Mouse (Mus musculus) neural tube, embryonic 13.5 days (tissue): ENCODE results near the gene Olfr796. TPM values are rescaled to one million over a fixed set of nuclear protein-coding genes. Genes with fewer than 3 reads are reported as not detected.

ENCODE experiments used
- ATAC-seq: fragments of 200-750 bp; cut with Nextera tagmentation; 2 replicates; pipeline ENCODE4 v1.8.0; 2017; ENCODE audit warnings: low read depth, mild to moderate bottlenecking, moderate TSS enrichment, moderate library complexity
- H3K27ac ChIP-seq: fragments of 300-500 bp; sonication (generic); replicated peaks from 2 replicates; pipeline ENCODE4 v1.5.1; 2015; ENCODE audit warnings: moderate library complexity, mild to moderate bottlenecking, inconsistent platforms
- H3K27me3 ChIP-seq: fragments of 300-500 bp; sonication (generic); 2 replicates; pipeline ENCODE4 v1.6.1; 2015; ENCODE audit warnings: mild to moderate bottlenecking, inconsistent platforms
- H3K36me3 ChIP-seq: fragments of 300-500 bp; sonication (generic); 2 replicates; pipeline ENCODE4 v1.6.1; 2015; ENCODE audit warnings: mild to moderate bottlenecking, inconsistent platforms
- H3K4me1 ChIP-seq: fragments of 300-500 bp; sonication (generic); replicated peaks from 2 replicates; pipeline ENCODE4 v1.6.1; 2015; ENCODE audit warnings: inconsistent platforms
- H3K4me2 ChIP-seq: fragments of 300-500 bp; sonication (generic); 2 replicates; pipeline ENCODE4 v1.6.1; 2015; ENCODE audit warnings: inconsistent platforms, mild to moderate bottlenecking, moderate library complexity
- H3K4me3 ChIP-seq: fragments of 300-500 bp; sonication (generic); 2 replicates; pipeline ENCODE4 v1.5.1; 2015; ENCODE audit warnings: mild to moderate bottlenecking, inconsistent platforms
- H3K9ac ChIP-seq: fragments of 300-500 bp; sonication (generic); 2 replicates; pipeline ENCODE4 v1.6.1; 2015; ENCODE audit warnings: moderate library complexity, mild to moderate bottlenecking, inconsistent platforms
- H3K9me3 ChIP-seq: fragments of 300-500 bp; sonication (generic); 2 replicates; pipeline ENCODE4 v1.6.1; 2016; ENCODE audit warnings: inconsistent platforms
- WGBS: fragments of 180-500 bp; shearing (Covaris S2); methylation state at CpG from one replicate; pipeline ENCODE4 v1.1.7; 2015; 5-methylcytosine and 5-hydroxymethylcytosine counted together
- microRNA-seq: library from miRNA; unstranded; fragments of <30 nt; microRNA quantifications from one replicate; pipeline ENCODE4, GENCODE M21; 2016
- polyA plus RNA-seq: library from polyadenylated mRNA; unstranded; fragments of >200 nt; fragmentation: Nextera tagmentation; extraction: Ambion mirVana; gene quantifications from 2 replicates; pipeline ENCODE4 v1.2.1, GENCODE M21; 2015

Gene Olfr796
- not detected in 2 replicates for polyA plus RNA-seq

- Histone ChIP-seq H3K27me3 (no peaks in the 10 kb centered on the region), H3K27ac (no peak within 1 kb of the TSS), H3K9me3 (no peaks in the 10 kb centered on the region), H3K4me1 (no peaks in the 10 kb centered on the region), H3K4me2 (no peak within 1 kb of the TSS), H3K9ac (no peak within 1 kb of the TSS), H3K36me3 (no peaks in the 10 kb centered on the region), H3K4me3 (no peak within 1 kb of the TSS)
- 98% methylated on average over 1 of the region's 1 CpGs for WGBS
- no peak for ATAC-seq
These were observed at the start of gene Olfr796 for GRCm38 (mm10) chr10:129612470-129612869. Gene Olfr796, minus strand, starts transcription at chr10:129612570.

- H3K9ac ChIP-seq: no peak within 1 kb of the TSS
- ATAC-seq: no peak
- H3K36me3 ChIP-seq: no peaks in the 10 kb centered on the region
- H3K27me3 ChIP-seq: no peaks in the 10 kb centered on the region
- no peak within 1 kb of the TSS for H3K4me3 ChIP-seq
- H3K9me3 ChIP-seq: no peaks in the 10 kb centered on the region
- no peak within 1 kb of the TSS for H3K27ac ChIP-seq
- H3K4me1 ChIP-seq: no peaks in the 10 kb centered on the region
- H3K4me2 ChIP-seq: no peak within 1 kb of the TSS
These were observed 45.0 kb upstream of the Olfr796 start, which contains the start of gene Olfr800 for GRCm38 (mm10) chr10:129657394-129657793. Gene Olfr800, plus strand, starts transcription at chr10:129657694.

GRCm38 (mm10) chr10:129651763-129652162, 39.4 kb upstream of the Olfr796 start:
- no peak overlapping the region for H3K4me2 ChIP-seq
- no peak overlapping the region for H3K9ac ChIP-seq
- no peaks in the 10 kb centered on the region for H3K9me3 ChIP-seq
- H3K4me3 ChIP-seq: no peak overlapping the region
- WGBS: 86% methylated on average over 1 of the region's 1 CpGs
- H3K27ac ChIP-seq: no peak overlapping the region
- no peaks in the 10 kb centered on the region for H3K27me3 ChIP-seq
- H3K36me3 ChIP-seq: no peaks in the 10 kb centered on the region
- H3K4me1 ChIP-seq: no peaks in the 10 kb centered on the region
- ATAC-seq: no peak

GRCm38 (mm10) chr10:129637184-129637583, 24.8 kb upstream of the Olfr796 start, which contains the start of gene Olfr799:
Gene Olfr799, plus strand, starts transcription at chr10:129637484.
- Histone ChIP-seq H3K4me1 (no peaks in the 10 kb centered on the region), H3K9ac (no peak within 1 kb of the TSS), H3K4me3 (no peak within 1 kb of the TSS), H3K9me3 (no peaks in the 10 kb centered on the region), H3K36me3 (no peaks in the 10 kb centered on the region), H3K27me3 (no peaks in the 10 kb centered on the region), H3K27ac (no peak within 1 kb of the TSS), H3K4me2 (no peak within 1 kb of the TSS)
- no peak for ATAC-seq
- WGBS: 36% methylated on average over 1 of the region's 1 CpGs

- Histone ChIP-seq H3K4me2 (no peak within 1 kb of the TSS), H3K9ac (no peak within 1 kb of the TSS), H3K4me1 (no peaks in the 10 kb centered on the region), H3K9me3 (no peaks in the 10 kb centered on the region), H3K36me3 (no peaks in the 10 kb centered on the region), H3K4me3 (no peak within 1 kb of the TSS), H3K27me3 (no peaks in the 10 kb centered on the region), H3K27ac (no peak within 1 kb of the TSS)
- 84% methylated on average over 1 of the region's 1 CpGs for WGBS
- no peak for ATAC-seq
These were observed 15.5 kb upstream of the Olfr796 start, which contains the start of gene Olfr798 for GRCm38 (mm10) chr10:129627834-129628233. Gene Olfr798, minus strand, starts transcription at chr10:129627934.

GRCm38 (mm10) chr10:129623251-129623650, 10.9 kb upstream of the Olfr796 start:
- no peak overlapping the region for H3K9ac ChIP-seq
- H3K4me3 ChIP-seq: no peak overlapping the region
- no peaks in the 10 kb centered on the region for H3K9me3 ChIP-seq
- H3K27me3 ChIP-seq: no peaks in the 10 kb centered on the region
- H3K36me3 ChIP-seq: no peaks in the 10 kb centered on the region
- no peaks in the 10 kb centered on the region for H3K4me1 ChIP-seq
- no peak overlapping the region for H3K4me2 ChIP-seq
- ATAC-seq: no peak
- H3K27ac ChIP-seq: no peak overlapping the region

- H3K27ac ChIP-seq: no peak overlapping the region
- no peak for ATAC-seq
- no peak overlapping the region for H3K4me2 ChIP-seq
- H3K4me1 ChIP-seq: no peaks in the 10 kb centered on the region
- no peak overlapping the region for H3K4me3 ChIP-seq
- H3K9ac ChIP-seq: no peak overlapping the region
- no peaks in the 10 kb centered on the region for H3K27me3 ChIP-seq
- H3K36me3 ChIP-seq: no peaks in the 10 kb centered on the region
- H3K9me3 ChIP-seq: no peaks in the 10 kb centered on the region
- 23% methylated on average over 1 of the region's 1 CpGs for WGBS
These were observed 9.4 kb upstream of the Olfr796 start for GRCm38 (mm10) chr10:129621724-129622123.

GRCm38 (mm10) chr10:129577066-129577465, 35.3 kb downstream of the Olfr796 start:
- no peaks in the 10 kb centered on the region for H3K4me1 ChIP-seq
- no peak overlapping the region for H3K9ac ChIP-seq
- H3K4me3 ChIP-seq: no peak overlapping the region
- no peak overlapping the region for H3K4me2 ChIP-seq
- no peaks in the 10 kb centered on the region for H3K27me3 ChIP-seq
- WGBS: 43% methylated on average over 1 of the region's 1 CpGs
- H3K9me3 ChIP-seq: no peaks in the 10 kb centered on the region
- no peaks in the 10 kb centered on the region for H3K36me3 ChIP-seq
- no peak for ATAC-seq
- no peak overlapping the region for H3K27ac ChIP-seq

- H3K4me3 ChIP-seq: no peak within 1 kb of the TSS
- no peaks in the 10 kb centered on the region for H3K4me1 ChIP-seq
- H3K4me2 ChIP-seq: no peak within 1 kb of the TSS
- H3K27me3 ChIP-seq: no peaks in the 10 kb centered on the region
- 76% methylated on average over 2 of the region's 2 CpGs for WGBS
- H3K27ac ChIP-seq: no peak within 1 kb of the TSS
- H3K9me3 ChIP-seq: no peaks in the 10 kb centered on the region
- no peaks in the 10 kb centered on the region for H3K36me3 ChIP-seq
- H3K9ac ChIP-seq: no peak within 1 kb of the TSS
- ATAC-seq: no peak
These were observed 45.0 kb downstream of the Olfr796 start, which contains the start of gene Olfr794 for GRCm38 (mm10) chr10:129567355-129567754. Gene Olfr794, plus strand, starts transcription at chr10:129567655.

Small RNAs within 50 kb of the gene (microRNA-seq; reads per million reads assigned to microRNA genes)
- gene Gm23252: not detected

Other genes with a start within 250 kb of the Olfr796 start
- gene Olfr784, start 228.5 kb downstream of the Olfr796 start, polyA plus RNA-seq: 0.08 TPM in 1 of 2 replicates, not detected in the other
- gene Olfr785, start 207.1 kb downstream of the Olfr796 start, polyA plus RNA-seq: not detected in 2 replicates
- gene Olfr786, start 185.3 kb downstream of the Olfr796 start, polyA plus RNA-seq: not detected in 2 replicates
- gene Olfr787, start 150.7 kb downstream of the Olfr796 start, polyA plus RNA-seq: 0.14 TPM in 1 of 2 replicates, not detected in the other
- not detected in 2 replicates for gene Olfr788, start 141.6 kb downstream of the Olfr796 start, polyA plus RNA-seq
- gene Olfr789, start 127.8 kb downstream of the Olfr796 start, polyA plus RNA-seq: not detected in 2 replicates
- gene Olfr790, start 114.1 kb downstream of the Olfr796 start, polyA plus RNA-seq: not detected in 2 replicates
- not detected in 2 replicates for gene Olfr791, start 90.8 kb downstream of the Olfr796 start, polyA plus RNA-seq
- not detected in 2 replicates for gene Olfr792, start 73.4 kb downstream of the Olfr796 start, polyA plus RNA-seq
- not detected in 2 replicates for gene Olfr794, start 44.9 kb downstream of the Olfr796 start, polyA plus RNA-seq
- not detected in 2 replicates for gene Olfr798, start 15.4 kb upstream of the Olfr796 start, polyA plus RNA-seq
- not detected in 2 replicates for gene Olfr799, start 24.9 kb upstream of the Olfr796 start, polyA plus RNA-seq
- gene Olfr800, start 45.1 kb upstream of the Olfr796 start, polyA plus RNA-seq: not detected in 2 replicates
- not detected in 2 replicates for gene Olfr801, start 61.3 kb upstream of the Olfr796 start, polyA plus RNA-seq
- 0.03 TPM in 1 of 2 replicates, not detected in the other for gene Olfr802, start 75.6 kb upstream of the Olfr796 start, polyA plus RNA-seq
- not detected in 2 replicates for gene Olfr803, start 81.7 kb upstream of the Olfr796 start, polyA plus RNA-seq
- gene Olfr804, start 90.6 kb upstream of the Olfr796 start, polyA plus RNA-seq: not detected in 2 replicates
- gene Olfr805, start 116.8 kb upstream of the Olfr796 start, polyA plus RNA-seq: not detected in 2 replicates
- gene Olfr806, start 129.4 kb upstream of the Olfr796 start, polyA plus RNA-seq: not detected in 2 replicates
- gene Olfr807, start 145.2 kb upstream of the Olfr796 start, polyA plus RNA-seq: not detected in 2 replicates
- gene Olfr808, start 152.9 kb upstream of the Olfr796 start, polyA plus RNA-seq: not detected in 2 replicates
- gene Olfr809, start 162.1 kb upstream of the Olfr796 start, polyA plus RNA-seq: not detected in 2 replicates
- not detected in 2 replicates for gene Olfr810, start 182.3 kb upstream of the Olfr796 start, polyA plus RNA-seq
- not detected in 2 replicates for gene Olfr811, start 191.8 kb upstream of the Olfr796 start, polyA plus RNA-seq
- not detected in 2 replicates for gene Olfr812, start 233.5 kb upstream of the Olfr796 start, polyA plus RNA-seq
- gene Olfr813, start 242.8 kb upstream of the Olfr796 start, polyA plus RNA-seq: not detected in 2 replicates